Mouse (Mus musculus) embryonic fibroblast, embryonic 13.5 days (primary cell): Measurements from ENCODE around the gene Cntn4.

Source experiments
- CTCF ChIP-seq: IDR thresholded peaks from 2 replicates; pipeline ENCODE4 v1.5.1; 2011; ENCODE audit warnings: mild to moderate bottlenecking, control low read depth, low read length, moderate library complexity, borderline replicate concordance; ENCODE audit not compliant: insufficient read depth
- POLR2A ChIP-seq: IDR thresholded peaks from 2 replicates; pipeline ENCODE4 v1.6.1; 2011; ENCODE audit warnings: low read depth, mild to moderate bottlenecking, control low read depth, low read length, moderate library complexity

GRCm38 (mm10) chr6:106078629-106079028 lies 401.2 kb downstream of the Cntn4 start:
- no peak for TF ChIP-seq CTCF
- no peak for TF ChIP-seq POLR2A
